Mouse (Mus musculus) left cerebral cortex, postnatal 14 days (tissue): ENCODE results near the gene Zfp54. TPM values are rescaled to one million over a fixed set of nuclear protein-coding genes. Genes with fewer than 3 reads are reported as not detected.
"Not testable (repeated sequence)": the region's sequence is repeated elsewhere in the genome, so short reads cannot be mapped to it uniquely, and the experiment has no call there.

ENCODE experiments used
- DNase-seq, 2 experiments: peaks; one replicate each; pipeline ENCODE4 v3.0.0; 2021 to 2022; ENCODE audit warnings: low spot score in 2 of 2, mixed read lengths in 1 of 2
- intact Hi-C: fragments of 180-260 bp; cut with DNase I; formaldehyde crosslinking; loops from one replicate; pipeline ENCODE4 v1.15.1; 2025
- long read RNA-seq, 2 experiments: library from polyadenylated mRNA; stranded (forward); transcript quantifications; one replicate each; pipeline ENCODE4 v2.0.0; 2021
- total RNA-seq, 2 experiments: library from RNA; stranded (reverse); gene quantifications; 2 replicates each; pipeline ENCODE4 v1.2.3; 2021

Zfp54 gene
- total RNA-seq = under 1 TPM; 0.59 to 0.63 TPM
- long read RNA-seq, experiment 1 = 0 reads
- long read RNA-seq, experiment 2, partial matches to known transcripts = 0 of 3 reads
- long read RNA-seq, experiment 2, other reads (novel, unspliced or antisense) = 1 of 3 reads

DNA sequence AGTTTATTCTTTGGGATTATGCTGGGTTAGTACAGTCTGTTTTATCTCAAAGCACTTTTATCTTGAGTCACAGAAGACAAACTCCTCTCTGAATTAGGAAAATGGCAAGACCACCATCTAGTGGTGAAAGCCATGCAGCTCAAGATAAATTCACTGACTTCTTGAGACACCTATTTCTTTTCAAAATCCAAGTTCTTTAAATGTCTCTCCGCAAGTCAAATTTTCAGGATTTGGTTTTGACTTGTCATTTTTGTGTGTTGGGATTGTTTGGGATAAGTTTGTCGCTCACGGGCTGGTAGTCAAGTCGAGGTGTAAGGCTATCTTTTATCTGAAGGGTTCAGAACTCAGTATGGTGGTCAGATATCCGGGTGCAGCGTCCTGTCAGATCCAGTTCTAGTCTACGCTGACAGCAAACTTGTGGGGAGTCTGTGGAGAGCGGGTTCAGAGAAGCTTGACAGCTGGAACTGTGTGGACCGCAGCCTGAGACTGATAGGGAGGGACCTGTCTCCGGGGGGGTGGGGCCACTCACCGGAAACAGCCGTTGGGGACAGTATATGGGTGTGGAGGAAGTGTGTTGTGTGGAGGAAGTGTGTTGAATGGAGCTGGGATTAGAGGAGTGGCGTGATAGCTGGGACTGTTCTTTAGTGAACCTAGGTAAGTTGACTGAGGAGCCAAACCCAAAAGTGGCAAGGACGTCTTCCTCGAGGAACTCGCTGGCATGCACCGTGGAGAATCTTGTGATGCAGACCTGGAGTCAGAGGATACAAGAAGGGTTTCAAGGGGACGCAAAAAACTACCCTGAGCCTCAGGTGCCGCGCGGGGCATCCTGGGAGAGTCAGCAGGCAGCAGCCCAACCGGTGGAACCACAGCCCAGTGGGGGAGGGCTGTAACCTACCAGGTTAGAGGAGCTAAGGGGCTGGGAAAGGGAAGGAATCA lies at the start of gene Zfp54:
Gene Zfp54, plus strand, starts transcription at position 564 of the 936 bp plus-strand sequence.
- intact Hi-C loops = loop anchor here (2.0 to 5.0 kb wide), 2 partner anchors 150 to 191 kb away; no protein-coding TSS in a partner anchor
- peak; percentile 58 to 61 for DNase-seq

DNA sequence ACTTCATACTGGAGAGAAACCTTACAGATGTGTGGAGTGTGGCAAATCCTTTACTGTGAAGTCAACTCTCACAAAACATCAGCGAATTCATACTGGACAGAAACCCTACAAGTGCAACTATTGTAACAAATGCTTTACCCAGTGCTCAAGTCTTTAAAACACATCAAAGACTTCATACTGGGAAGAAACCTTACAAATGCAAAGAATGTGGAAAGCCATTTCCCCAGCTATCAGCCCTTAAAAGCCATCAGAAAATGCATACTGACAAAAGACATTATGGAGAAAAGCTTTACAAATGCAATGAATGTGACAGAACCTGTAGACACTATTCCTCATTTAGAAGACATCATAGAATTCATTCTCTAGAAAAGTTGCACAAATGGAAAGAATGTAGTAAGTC lies 47.7 kb upstream of the Zfp54 start:
- intact Hi-C loops = no loop called here
- no peak for DNase-seq

DNA sequence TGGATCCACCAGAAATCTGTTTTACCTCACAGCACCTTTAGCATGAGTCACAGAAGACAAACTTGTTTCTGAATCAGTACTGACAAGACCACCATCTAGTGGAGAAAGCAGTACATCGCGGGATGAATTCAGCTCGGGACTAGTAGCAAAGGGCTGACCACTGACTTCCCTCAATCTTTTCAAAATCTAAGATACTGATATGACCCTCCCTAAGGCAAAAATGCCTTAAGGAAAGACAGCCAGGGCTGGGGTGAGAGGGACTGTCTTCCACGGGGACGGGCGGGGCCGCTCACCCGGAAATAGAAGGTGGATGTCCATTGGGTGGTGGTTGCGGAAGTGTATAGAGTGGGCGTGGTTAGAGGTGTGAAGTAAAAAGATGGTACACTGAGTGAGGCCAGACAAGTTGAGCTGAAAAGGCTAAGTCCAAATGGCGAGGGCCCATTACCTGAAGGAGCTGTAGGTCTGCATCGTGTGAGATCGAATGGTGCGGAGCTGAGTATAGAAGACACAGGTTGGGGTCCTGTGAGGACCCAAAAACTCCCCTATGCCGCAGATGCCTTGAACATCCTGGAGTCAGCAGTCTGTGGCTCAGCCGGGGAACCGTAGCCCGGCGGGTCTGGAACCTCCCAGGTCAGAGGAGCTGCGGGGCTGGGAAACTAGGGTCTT lies 39.5 kb upstream of the Zfp54 start, which contains the start of gene Zfp677:
Gene Zfp677, plus strand, starts transcription at position 358 of the 666 bp plus-strand sequence.
- DNase-seq = peak; percentile 39 to 42
- intact Hi-C loops = no loop called here

DNA sequence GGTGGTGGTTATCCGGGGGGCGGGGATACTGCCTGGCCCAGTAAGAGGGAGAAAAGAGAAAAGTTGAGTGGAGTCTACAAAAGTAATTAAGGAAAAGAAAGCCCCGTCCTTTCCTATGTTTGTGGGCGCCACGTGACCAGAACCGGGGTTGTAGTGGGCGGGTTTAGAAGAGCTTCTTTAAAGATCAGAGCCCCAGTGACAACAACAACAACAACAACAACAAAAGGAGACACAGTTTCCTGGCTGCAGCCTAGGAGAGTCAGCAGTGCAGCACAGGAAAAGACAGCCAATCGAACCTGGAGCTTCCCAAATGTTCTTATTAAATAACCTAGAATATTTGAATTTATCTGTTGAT lies 39.0 kb upstream of the Zfp54 start:
- DNase-seq = no peak
- intact Hi-C loops = no loop called here

DNA sequence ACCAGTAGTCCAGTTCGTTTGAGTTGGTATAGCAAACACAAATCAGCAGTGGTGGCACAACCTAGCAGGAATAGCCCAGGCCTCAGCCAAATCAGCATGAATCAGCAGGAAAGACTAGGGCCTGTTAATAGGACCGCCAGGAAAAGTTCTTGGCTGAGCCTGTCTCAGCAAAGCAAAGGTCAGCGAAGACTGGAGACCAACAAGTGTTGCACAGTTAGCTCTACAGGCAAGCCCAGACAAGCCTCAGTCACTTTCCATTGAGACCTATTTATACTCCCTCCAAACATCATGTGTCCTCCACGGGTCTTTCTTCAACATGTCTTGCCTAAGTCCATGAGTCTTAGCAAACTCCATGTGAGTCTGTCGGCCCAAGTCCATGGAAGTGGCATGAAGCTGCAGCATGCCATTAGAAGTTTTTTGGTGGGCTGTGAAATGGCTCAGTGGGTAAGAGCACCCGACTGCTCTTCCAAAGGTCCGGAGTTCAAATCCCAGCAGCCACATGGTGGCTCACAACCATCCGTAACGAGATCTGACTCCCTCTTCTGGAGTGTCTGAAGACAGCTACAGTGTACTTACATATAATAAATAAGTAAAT lies 15.9 kb downstream of the Zfp54 start:
- intact Hi-C loops, DNase-seq: not testable (repeated sequence)

DNA sequence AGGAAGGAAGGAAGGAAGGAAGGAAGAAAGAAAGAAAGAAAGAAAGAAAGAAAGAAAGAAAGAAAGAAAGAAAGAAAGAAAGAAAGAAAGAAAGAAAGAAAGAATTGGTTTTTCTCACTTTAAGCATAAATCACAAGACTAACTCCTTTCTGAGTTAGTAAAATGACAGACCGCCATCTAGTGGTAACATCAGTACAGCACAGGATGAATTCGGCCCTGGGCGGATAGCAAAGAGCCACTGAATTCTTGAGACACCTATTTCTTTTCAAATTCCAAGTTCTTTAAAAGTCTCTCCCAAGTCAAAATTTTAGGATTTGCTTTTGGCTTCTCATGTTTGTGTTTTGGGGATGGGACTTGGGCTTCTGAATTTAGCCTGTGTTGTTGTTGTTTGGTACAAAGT lies 26.6 kb downstream of the Zfp54 start:
- DNase-seq = peak; percentile 86 to 88
- intact Hi-C loops = loop anchor here (2.0 to 5.0 kb wide), 2 partner anchors 38 to 67 kb away; partner anchors contain the start of gene Zfp53

DNA sequence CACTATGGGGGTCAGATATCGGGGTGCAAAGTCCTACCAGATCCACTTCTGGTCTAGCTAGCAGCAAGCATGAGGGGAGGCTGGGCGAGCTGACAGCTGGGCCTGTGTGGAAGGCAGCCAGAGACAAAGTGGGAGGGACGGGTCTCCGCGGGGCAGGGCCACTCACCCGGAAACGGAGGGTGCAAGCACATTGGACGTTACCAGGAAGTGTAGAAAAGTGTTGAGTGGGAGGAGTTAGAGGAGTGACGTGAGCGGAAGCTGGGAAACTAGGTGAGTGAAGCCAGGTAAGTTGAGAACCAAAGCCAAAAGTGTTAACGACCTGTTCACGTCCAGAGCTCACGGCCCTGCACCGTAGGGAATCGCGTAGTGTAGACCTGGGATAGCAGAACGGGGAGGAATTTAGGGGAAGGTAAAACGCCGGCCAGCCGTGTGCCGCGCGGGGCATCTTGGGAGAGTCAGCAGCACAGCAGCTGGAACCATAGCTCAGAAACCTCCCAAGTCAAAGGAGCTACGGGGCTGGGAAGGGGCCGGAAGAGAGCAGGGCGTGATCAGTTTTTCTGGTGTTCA lies 27.2 kb downstream of the Zfp54 start, which contains the start of gene Zfp51:
Gene Zfp51, plus strand, starts transcription at position 237 of the 567 bp plus-strand sequence.
- intact Hi-C loops = loop anchor here (2.0 to 5.0 kb wide), 2 partner anchors 37 to 67 kb away; partner anchors contain the start of gene Zfp53
- DNase-seq = peak; percentile 81 to 82

DNA sequence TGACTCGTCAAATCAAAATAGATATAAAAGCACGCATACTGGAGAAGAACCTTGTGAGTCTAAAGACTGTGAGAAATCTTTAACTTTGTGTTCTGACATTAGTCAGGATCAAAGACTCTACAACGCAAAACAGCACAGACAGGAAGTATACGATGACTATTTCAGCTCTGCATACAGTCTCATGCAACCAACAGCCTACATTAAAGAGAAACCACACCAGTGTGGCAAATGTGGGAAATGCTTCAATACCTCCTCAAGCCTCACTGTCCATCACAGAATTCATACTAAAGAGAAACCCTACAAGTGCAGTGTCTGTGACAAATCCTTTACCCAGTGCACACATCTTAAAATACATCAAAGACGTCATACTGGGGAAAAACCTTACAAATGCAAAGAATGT lies 40.5 kb downstream of the Zfp54 start:
- intact Hi-C loops = no loop called here
- no peak for DNase-seq

DNA sequence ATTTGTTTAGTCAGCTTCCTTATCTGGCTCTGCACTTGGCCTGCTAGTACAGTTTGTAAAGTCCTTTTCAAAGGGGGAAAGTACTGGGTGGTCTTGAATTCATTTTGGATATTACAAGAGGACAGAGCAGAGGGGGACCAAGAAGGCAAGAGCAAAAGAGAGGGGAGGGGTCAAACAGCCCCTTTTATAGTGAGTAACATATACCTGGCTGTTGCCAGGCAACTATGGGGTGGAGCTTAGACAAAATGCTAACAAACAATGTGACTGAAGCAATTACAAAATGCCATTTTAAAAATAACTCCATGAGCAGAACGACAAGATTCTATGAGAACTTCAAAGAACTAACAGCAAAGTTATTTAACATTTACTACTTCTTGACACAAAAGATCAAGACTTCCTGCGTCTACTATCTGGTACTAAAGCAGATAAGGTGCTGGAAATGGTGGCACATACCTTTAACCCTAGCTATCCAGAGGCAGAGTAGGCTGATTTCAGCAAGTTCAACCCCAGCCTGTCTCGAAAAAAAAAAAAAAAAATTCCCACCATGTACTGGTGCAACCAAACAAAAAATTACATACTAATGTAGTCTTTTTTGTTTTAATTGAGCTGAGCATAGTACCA lies 49.1 kb downstream of the Zfp54 start:
- DNase-seq = no peak
- intact Hi-C loops = no loop called here

DNA sequence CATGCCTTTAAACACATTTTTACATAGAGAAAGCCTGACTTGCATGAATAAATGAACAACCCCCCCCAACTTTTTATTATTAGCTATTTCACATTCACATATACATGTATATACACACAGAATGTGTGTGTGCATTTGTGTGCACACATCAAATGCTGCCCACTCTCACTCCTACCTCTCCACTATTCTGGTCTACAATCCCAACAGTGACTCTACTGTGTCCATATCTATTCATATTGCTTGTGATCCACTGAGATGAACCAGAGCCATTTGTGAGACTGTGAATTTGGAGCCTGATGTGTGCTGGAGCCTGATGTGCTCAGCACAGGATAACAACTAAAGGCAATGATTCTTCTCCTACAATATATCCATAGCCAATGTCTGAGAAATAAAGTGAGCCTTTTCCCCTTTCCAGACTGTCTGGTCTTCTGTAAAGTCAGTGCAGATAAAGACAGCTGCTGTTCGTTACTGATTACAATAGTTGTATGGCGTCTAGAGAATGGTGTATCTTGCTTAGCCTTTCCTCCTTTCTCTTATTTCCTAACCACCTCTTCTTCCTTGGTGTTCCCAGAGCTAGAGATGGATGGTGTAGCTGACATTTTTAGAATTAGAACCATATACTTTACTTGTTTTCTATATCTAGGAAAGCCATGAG lies 49.8 kb downstream of the Zfp54 start:
- no peak for DNase-seq
- intact Hi-C loops = no loop called here

DNA sequence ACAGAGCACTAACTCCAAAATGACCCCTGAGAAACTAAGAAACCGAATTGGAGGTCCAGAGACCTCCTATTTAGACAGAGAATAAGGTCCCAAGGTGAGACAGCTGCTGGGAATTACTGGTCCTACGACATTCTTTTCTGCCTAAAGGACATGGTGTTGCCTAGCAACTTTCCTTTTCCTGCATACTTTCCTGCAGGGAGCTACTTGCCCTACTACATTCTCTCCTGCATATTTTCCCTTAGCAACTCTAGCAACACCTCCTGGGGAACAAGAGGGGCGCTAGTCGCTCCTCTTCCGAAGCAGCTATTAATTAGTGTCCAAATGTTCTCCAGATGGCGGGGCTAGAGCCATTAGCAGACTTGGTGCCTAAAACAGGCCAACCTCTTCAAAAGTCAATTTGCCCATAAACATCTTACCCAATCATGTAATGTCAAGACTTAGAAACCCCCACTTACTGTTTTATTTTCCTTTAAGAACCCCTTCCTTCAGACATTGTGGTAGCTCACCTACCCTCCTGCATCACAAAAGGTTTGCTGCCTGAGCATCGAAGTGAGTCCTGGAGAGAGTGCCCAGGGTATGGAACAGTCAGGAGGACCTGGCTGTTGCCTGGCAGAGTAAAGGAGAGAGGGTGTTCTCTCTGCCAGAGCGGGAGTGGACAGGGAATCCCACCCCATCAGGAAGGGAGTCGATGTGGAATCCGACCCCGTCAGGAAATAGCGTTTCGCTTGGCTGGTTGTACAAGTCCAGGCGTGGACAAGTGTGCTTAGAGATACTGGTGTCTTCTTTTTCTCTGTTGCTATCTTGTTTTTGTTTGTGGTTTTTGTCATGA lies 50.5 kb downstream of the Zfp54 start:
- intact Hi-C loops = no loop called here
- DNase-seq = peak; percentile 3 to 43

DNA sequence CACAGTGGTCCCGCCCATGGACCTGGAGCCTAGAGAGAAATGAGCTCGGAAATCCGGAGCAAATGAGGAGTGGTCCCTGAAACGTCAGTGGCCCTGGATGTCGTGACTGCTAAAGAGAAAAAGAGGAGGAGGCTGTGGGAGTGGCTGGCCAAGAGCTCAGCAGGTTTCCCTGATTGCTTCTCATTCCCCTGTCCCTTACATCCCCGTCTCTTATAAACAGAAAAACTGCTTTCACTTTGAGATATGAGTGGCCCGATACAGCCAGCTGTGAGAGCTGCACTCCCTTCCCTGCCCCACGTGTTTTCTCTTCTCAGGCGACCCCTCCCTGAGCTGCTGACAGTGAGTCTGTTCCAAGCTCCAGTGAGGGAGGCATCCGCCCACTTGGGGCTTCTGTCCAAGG lies 51.7 kb downstream of the Zfp54 start:
- DNase-seq, intact Hi-C loops: not testable (repeated sequence)

DNA sequence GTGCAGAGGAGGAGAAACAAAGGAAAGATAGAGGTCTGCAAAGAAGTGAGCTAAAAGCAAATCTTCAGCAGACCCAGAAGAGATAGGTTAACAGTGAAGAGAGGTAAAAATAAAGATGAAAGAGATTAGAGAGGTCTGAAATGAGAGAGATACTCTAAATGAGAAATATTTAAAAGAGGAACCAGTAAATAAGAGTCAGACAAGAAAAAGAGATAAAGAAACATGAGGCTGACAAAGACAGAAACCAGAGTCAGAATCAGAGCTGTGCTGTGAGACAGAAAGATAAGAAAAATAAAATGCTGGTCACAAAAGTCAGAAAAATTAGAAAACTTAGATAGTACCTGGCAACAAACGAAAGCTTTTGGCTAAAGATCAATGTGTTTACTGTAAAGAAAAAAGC lies 52.3 kb downstream of the Zfp54 start:
- intact Hi-C loops, DNase-seq: not testable (repeated sequence)

DNA sequence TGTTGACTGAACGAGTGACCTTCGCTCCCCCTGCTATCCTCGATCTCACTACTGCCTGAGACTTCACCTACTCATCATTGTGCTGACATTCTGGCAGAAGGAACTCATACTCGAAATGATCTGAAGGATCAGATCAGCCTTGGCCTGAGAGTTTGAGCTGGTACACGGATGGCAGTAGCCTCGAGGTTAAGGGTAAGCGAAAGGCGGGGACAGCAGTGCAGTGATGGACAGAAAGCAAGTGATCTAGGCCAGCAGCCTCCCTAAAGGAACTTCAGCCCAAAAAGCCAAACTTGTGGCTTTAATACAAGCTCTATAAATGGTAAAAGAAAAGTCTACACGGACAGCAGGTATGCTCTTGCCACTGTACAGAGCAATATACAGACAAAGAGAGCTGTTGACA lies 53.3 kb downstream of the Zfp54 start:
- DNase-seq, intact Hi-C loops: not testable (repeated sequence)

DNA sequence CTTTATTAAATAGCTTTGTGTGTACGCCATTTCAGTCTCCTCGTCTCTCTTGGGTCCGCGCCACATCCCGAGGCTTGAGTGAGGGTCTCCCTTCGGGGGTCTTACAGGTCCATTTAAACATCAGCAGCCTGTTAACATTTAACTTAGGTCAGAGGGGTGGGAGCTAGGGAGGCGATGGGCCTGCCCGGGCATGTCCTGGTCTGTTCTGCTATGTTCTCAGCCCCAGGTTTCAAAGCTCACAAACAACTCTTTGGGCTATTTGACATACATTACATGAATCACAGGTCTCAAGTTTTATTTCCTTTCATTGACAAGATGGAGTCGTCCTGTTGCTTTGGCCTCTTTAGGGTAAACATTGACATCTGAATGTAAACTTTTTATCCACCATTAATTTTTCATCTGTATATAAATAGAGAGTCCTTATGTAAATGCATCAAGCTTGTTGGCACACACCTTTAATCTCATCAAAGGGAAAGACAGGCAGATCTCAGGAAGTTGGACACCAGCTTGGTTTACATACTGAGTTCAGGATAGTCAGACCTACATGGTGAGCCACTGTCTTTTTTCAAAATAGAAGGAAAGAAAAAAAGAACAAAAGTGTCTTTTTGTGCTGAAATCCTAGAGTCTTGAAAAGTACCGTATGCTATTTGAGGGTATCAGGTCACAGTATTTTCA lies 55.2 kb downstream of the Zfp54 start:
- intact Hi-C loops, DNase-seq: not testable (repeated sequence)
